Mouse (Mus musculus) lung, adult 18-20 months (tissue): ENCODE data around the gene Usp46.
A peak's percentile ranks its signal among the peaks of the same experiment; 100 is the strongest.

Experiments
- DNase-seq, 2 experiments: peaks; one replicate each; pipeline ENCODE4 v3.0.0; 2022; ENCODE audit warnings: mixed read lengths in 2 of 2

The Usp46 gene

DNA sequence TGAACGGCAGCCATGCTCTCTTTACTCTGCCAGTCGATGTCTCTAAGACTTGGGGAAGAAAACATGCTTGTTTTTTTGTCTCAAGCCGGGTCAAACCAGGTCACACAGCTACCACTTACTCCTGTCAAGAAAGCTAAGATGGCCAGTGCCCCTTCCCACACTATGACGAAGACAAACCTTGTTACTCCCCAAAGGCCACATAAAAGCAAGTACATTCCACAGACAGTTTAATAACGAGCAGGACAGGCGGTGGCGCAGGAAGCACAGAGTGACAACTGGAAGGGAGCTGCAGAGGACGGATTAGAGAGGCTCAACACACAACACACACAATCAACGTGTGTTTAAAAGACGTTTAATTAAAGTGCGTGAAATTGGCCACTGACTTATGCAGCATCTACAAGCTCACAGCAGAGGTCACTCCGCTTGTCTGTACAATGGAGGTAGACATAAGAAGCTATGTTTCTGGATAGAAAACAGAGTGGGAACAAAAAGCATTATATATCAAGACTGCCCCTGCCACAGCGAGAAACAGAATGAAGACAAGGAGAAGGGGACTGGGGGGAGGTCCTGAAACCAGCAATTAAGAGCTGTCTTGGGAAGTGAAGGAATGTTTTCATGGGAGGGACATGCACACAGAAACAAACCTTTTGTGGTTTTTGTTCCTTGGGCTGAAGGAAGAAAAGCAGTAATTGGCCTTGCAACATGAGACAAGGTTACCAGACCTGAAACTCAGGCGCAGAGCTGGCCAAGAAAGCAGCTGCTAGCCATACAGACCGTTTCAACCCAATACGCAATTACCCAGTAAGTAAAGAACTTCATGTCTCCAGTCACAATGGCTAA, 117.2 kb downstream of the Usp46 start:
- peak in 1 of 2 experiments; percentile 0 for DNase-seq
